Mouse (Mus musculus) embryo, embryonic 10 days (tissue): ENCODE measurements around the gene Nt5c1a.

Experiments used
- DNase-seq: peaks from one replicate; pipeline ENCODE4 v3.0.0-alpha.2; 2015; ENCODE audit warnings: low spot score

Gene Nt5c1a

DNA sequence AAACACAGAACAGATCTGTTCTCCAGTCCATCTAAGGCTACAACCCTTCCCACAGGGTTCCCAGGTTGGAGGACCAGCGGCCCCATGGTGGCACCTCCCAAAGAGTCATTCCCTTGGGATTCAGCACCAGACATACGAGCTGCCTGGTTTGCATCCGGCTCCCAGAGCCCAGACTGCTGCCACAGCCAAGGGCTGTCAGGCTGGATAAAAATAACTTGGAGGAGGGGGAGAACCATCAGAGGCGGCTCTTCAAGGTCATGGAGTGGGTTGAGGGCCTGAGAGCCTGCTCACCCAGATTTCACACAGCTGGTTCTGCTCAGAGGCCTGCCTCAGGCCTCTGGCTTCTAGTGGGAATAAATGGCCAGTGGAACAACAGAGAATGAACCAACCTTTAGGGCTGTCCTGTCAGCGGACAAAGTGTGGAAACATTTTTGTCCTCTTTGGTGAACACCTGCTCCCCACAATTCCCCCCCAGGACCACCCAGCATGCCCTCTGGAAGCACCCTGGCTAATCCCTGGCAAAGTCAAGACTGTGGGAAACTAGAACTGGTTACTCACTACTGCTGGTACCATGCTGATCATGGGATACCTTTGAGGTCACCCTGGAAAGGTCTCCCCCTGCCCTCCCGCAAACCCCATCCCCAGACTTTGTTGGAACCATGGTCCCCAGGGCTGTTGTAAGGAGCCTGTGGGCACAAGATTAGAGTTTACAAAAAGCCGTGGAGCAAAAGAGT is 46.0 kb downstream of the Nt5c1a start:
- DNase-seq, result no peak

DNA sequence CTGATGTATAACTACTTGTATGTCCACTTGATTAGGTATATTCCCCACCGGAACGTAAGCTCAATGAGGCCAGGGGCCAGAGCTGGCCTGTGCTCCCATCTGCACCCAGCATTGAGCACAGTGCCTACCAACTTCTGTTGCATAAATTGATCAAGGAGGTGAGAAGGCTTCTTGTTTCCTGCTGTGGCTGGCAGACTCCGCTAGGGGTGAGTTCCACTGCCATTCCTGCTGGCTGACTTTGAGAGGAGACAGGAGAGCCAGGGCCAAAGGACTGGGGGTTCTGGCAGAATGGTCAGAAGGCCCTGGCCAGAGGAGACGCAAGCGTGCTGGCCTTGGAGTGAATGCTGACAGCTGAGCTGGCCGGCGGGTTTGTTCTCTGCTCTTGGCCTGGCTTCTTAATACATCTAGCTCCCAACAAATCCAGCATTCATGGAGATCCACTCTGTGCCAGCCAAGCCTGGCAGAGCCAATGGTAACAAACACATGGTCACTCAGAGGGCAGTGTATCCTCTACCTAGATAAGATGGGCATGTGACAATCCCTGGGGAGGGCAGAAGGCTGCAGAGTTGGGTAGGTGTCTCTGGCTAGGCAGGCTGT is 47.8 kb downstream of the Nt5c1a start:
- DNase-seq, result no peak

DNA sequence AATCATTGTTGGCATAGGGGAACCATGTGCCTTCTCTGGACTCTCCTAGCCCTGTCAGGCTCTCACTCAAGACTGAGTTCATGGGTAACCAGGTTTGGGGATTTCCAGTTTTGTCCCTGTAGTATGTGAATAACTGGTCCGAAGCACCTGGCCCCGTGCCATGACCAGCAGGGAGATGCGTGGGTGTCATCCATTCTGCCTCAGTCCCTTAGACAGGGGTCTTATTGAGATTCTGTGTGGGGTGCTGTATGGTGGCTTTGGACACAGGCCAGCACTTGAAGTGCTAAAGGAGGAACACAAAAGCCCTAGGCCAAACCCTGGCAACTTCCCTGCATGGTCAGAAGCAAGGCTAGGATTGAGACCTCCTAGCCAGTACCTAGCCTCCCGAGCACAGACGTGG is 50.9 kb downstream of the Nt5c1a start:
- no peak for DNase-seq

DNA sequence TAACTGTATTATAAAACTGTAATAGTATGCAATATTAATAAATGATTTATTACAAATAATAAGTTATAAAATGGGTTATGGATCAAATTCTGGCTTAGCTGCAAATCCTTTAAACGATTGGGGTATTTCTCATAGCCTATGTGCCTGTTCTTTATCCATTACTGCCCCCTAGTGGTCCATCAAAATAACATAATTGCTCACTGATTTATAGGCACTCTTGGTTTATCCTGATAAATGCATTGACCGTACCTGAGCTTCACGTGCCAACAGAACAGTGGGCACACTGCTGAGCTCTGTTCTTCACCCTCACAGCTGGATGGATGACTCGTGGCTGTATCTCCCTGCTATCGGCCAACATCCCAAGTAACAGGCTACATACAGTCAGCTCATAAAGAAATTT is 53.3 kb downstream of the Nt5c1a start:
- DNase-seq, result peak; percentile 83

DNA sequence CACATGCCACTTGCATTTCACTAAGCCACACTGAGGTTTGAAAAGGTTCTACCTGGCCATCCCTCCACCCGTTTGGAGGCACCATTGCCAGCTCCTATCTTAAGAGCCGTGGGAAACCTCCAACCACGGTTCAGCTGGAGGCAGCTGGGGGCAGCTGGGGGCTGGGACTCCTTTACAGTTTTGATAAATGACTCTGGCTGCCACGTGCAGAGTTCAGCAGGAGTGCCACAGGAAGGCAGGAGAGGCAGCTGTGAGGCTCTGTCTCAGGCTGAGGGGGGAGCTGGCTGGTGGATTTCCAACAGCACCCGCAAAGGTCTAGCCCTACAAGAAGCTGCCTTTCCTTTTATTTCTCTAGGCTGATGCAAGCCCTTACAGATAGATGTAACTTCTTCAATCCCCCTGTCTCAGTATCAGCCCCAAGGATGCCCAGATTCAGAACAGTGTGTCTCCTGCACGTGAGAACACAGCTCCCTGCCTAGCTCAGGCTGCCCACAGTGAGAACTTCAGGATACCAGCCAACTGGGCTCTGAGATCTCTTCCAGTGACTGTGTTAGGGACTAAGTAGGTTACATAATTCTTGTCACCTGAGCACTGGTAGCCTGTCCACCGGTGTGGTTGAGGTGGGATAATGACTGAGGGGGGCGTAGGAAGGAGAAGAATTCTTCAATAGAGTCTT is 58.9 kb downstream of the Nt5c1a start:
- peak; percentile 63 for DNase-seq

DNA sequence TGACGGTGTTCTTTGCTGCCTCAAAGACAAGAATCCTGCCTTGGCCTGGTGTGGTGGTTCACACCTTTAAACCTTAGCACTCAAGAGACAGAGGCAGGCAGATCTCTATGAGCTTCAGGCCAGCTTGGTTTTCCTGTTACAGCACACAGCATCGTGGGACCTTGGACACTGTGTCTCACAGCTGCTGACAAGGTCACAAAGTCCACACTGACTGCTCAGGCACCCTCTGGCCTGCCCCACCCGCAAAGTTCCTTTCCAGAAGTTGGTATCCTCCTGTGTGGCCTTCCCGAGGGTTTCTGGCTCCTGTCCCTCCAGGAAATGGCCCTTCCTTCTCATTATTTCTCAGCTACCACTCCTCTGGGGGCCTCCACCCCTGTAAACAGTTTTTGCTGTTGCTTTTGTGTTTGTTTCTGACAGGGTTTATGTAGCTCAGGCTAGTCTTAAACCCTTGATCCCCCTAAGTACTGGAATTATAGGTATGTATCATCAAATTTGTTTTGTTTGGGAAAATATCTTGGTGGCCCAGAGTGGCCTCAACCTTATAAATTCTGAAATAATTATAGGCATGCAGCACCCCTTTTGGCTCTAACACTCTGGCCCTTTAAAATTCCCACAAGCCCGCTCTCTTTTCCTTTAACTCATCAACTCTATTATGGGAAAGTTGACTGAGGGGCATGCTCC is 60.6 kb downstream of the Nt5c1a start, which contains the start of gene Pabpc4:
Gene Pabpc4, plus strand, starts transcription at position 631 of the 681 bp plus-strand sequence.
- no peak for DNase-seq
